Mouse (Mus musculus) midbrain, embryonic 11.5 days (tissue): ENCODE measurements around the gene Ikzf3. TPM values are rescaled to one million over a fixed set of nuclear protein-coding genes. Genes with fewer than 3 reads are reported as not detected.
A peak's percentile ranks its signal among the peaks of the same experiment; 100 is the strongest.

Experiments
- ATAC-seq: fragments of 200-750 bp; cut with Nextera tagmentation; 2 replicates; pipeline ENCODE4 v1.8.0; 2017; ENCODE audit warnings: moderate TSS enrichment, moderate library complexity; ENCODE audit not compliant: low FRiP score
- DNase-seq: peaks from one replicate; pipeline ENCODE4 v3.0.0; 2015; ENCODE audit warnings: low spot score; ENCODE audit errors: missing footprints
- H3K27ac ChIP-seq: fragments of 300-500 bp; sonication (generic); 2 replicates; pipeline ENCODE4 v1.5.1; 2014; ENCODE audit warnings: low read depth, low read length
- H3K27me3 ChIP-seq: fragments of 300-500 bp; sonication (generic); 2 replicates; pipeline ENCODE4 v1.6.1; 2014; ENCODE audit warnings: mild to moderate bottlenecking, low read length, moderate library complexity, mixed read lengths; ENCODE audit not compliant: control insufficient read depth, insufficient read depth
- H3K36me3 ChIP-seq: fragments of 300-500 bp; sonication (generic); 2 replicates; pipeline ENCODE4 v1.6.1; 2014; ENCODE audit warnings: mild to moderate bottlenecking, low read length, moderate library complexity, mixed read lengths; ENCODE audit not compliant: control insufficient read depth, insufficient read depth
- H3K4me1 ChIP-seq: fragments of 300-500 bp; sonication (generic); 2 replicates; pipeline ENCODE4 v1.6.1; 2014; ENCODE audit warnings: low read length; ENCODE audit not compliant: control insufficient read depth, insufficient read depth
- H3K4me2 ChIP-seq: fragments of 300-500 bp; sonication (generic); 2 replicates; pipeline ENCODE4 v1.6.1; 2014; ENCODE audit warnings: mild to moderate bottlenecking, moderate library complexity
- H3K4me3 ChIP-seq: fragments of 300-500 bp; sonication (generic); 2 replicates; pipeline ENCODE4 v1.5.1; 2014; ENCODE audit warnings: low read depth, low read length
- H3K9ac ChIP-seq: fragments of 300-500 bp; sonication (generic); 2 replicates; pipeline ENCODE4 v1.6.1; 2014; ENCODE audit warnings: low read length
- H3K9me3 ChIP-seq: fragments of 300-500 bp; sonication (generic); 2 replicates; pipeline ENCODE4 v1.6.1; 2016; ENCODE audit warnings: low read length; ENCODE audit not compliant: control insufficient read depth
- WGBS: fragments of 180-500 bp; shearing (Covaris S2); extraction: QIAGEN DNeasy Blood & Tissue Kit; methylation state at CpG from one replicate; pipeline ENCODE4 v1.1.7; 2014; 5-methylcytosine and 5-hydroxymethylcytosine counted together
- polyA plus RNA-seq: library from polyadenylated mRNA; unstranded; fragments of >200 nt; fragmentation: Nextera tagmentation; extraction: Ambion mirVana; gene quantifications from 2 replicates; pipeline ENCODE4 v1.2.1, GENCODE M21; 2014

The Ikzf3 gene
- polyA plus RNA-seq, 1 experiment from 2014 or later, result 0.18 TPM

DNA sequence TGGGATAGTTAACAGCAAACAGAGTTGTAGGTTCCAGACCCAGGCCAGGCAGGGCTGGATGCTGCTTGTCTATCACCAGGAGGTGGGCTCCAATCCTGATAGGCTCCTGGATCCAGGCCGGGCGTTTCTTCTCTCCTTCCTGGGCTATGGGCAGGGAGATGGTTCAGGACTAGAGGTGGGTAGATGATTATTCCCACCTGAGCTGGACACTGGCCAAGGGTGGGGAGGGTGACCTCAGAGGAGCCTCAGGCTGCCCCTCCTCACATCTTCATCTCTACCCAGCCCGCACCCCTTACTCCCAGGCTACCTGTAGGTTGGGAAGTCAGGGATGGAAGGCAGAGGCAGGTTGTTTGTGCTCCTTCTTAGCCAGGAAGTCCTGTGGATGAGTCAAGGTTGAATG is 96.4 kb downstream of the Ikzf3 start:
- no peaks in the 10 kb centered on the region for H3K36me3 ChIP-seq
- H3K27me3 ChIP-seq, result peaks cover 12% of the 10 kb centered on the region
- H3K9ac ChIP-seq, result no peak overlapping the region
- H3K9me3 ChIP-seq, result no peaks in the 10 kb centered on the region
- H3K27ac ChIP-seq, result no peak overlapping the region
- H3K4me1 ChIP-seq, result 0 out of 2 replicates have a peak, but pooled peaks cover 2% of the 10 kb centered on the region
- ATAC-seq (no peak), DNase-seq (no peak)
- H3K4me2 ChIP-seq, result no peak overlapping the region
- no peak overlapping the region for H3K4me3 ChIP-seq
- 79% methylated on average over 3 of the region's 3 CpGs for WGBS

DNA sequence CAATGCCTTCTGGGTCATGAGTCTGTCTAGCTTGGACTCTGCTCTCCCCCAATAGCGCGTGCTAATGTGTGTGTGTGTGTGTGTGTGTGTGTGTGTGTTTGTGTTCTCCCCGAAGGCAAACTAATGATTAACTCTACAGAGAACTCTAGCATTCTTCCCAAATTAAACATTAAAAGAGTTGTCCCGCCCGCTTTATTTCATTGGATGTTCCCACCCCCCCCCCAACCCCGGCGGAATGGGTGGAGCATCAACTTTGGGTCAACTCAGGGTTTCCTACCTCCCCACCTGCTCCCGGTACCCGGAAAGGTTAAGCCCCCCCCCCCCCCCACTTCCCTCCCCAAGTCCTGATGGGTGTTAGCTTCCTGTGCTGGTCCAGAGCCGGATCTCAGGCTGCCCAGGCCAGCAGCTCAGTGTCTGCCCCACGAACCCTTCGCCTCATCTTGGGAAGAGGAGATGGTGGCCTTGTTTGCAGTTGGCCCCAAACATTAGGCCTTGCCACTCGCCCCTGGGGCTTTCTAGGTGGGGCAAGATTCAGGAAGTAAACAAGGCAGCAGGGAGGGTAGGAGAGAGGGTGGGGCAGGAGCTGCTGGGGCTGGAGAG is 97.5 kb downstream of the Ikzf3 start:
- Histone ChIP-seq H3K27me3 (peaks cover 12% of the 10 kb centered on the region), H3K9me3 (no peaks in the 10 kb centered on the region), H3K4me2 (no peak overlapping the region), H3K36me3 (no peaks in the 10 kb centered on the region), H3K9ac (no peak overlapping the region), H3K4me1 (0 out of 2 replicates have a peak, but pooled peaks cover 2% of the 10 kb centered on the region), H3K27ac (no peak overlapping the region), H3K4me3 (no peak overlapping the region)
- 41% methylated on average over 13 of the region's 13 CpGs for WGBS
- DNase-seq (no peak), ATAC-seq (no peak)

DNA sequence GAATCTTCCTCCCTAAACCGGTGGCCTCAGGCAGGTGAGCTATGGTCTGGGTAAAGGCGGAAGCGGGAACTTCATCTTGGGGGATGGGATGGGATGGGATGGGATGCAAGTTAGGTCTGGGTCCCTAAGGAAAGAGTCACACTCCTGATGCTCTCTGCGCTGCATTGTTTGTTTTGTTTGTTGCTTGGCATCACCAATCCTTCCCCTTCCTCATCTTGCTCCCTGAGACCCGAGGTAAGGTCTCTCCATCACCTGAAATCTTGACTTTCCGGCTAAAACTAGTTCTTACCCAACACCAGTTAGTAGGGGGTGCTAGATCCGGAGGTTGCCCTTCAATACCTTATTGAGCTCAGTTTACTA is 98.4 kb downstream of the Ikzf3 start:
- no peaks in the 10 kb centered on the region for H3K36me3 ChIP-seq
- H3K4me1 ChIP-seq, result 0 out of 2 replicates have a peak, but pooled peaks cover 2% of the 10 kb centered on the region
- peaks cover 12% of the 10 kb centered on the region for H3K27me3 ChIP-seq
- DNase-seq, result peak; percentile 83
- no peak overlapping the region for H3K4me2 ChIP-seq
- H3K27ac ChIP-seq, result no peak overlapping the region
- H3K9ac ChIP-seq, result no peak overlapping the region
- no peak overlapping the region for H3K4me3 ChIP-seq
- H3K9me3 ChIP-seq, result no peaks in the 10 kb centered on the region
- no peak for ATAC-seq
- WGBS, result 11% methylated on average over 7 of the region's 7 CpGs

DNA sequence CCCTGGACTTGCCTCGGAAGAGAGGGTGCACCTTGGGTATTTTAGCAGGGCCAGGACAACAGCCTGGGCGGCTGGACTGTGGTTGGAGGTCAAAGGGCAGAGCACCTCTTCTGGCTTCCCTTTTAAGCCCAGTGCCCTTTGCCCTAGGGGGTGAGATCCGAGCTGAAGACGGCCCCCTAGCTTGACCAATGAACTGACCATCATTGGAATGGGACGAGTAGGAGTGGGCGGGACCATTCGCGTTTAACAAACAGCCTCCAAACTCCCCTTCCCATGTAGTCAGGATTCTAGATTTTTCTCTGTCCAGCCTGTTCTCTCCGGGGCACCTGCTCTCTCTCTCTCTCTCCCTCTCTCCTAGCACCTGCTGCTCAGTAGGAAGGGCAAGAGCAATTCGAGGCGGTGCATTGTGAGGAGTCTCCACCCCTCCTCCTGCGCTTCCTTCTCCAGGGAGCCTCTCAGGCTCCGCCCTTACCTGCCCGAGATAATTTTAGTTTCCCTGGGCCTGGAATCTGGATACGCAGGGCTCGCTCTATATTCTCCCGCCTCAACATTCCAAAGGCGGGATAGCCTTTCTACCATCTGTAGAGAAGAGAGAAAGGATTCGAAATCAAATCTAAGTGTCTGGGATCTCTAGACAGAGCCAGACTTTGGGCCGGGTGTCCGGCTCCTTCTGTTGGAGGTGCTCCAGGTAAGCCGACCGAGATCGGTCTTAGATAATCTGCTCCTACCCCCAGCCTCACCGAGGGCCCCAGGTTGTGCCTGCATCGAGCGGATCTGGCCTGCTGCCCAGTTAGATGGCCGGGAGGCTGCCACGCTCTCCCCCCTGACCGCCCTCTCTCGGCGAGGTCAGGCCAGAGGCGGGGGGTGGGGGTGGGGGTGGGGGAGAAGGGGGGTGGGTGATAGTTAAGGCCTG is 99.0 kb downstream of the Ikzf3 start:
- H3K36me3 ChIP-seq, result no peaks in the 10 kb centered on the region
- no peaks in the 10 kb centered on the region for H3K9me3 ChIP-seq
- H3K4me1 ChIP-seq, result 0 out of 2 replicates have a peak, but pooled peaks cover 2% of the 10 kb centered on the region
- H3K27ac ChIP-seq, result no peak overlapping the region
- no peak overlapping the region for H3K4me3 ChIP-seq
- H3K4me2 ChIP-seq, result no peak overlapping the region
- no peak overlapping the region for H3K9ac ChIP-seq
- ATAC-seq, result no peak
- DNase-seq, result no peak
- H3K27me3 ChIP-seq, result peaks cover 12% of the 10 kb centered on the region
- 2% methylated on average over 32 of the region's 33 CpGs for WGBS

DNA sequence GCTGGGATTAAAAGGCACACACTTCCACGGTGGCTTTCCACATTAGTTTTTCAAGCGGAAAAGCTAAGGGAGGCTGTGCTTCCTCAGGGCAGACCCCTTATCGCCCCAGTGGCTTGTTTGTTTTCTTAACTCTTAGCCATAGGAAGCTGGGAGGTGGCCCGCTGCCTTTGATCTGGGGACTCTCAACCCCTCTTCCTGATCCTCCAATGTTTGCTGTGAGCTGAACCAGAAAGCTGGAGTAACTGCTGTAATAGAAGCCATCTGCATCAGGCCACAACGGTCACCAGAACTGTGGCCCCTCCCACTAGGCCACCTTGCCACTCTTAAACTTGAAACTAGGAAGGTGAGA is 99.6 kb downstream of the Ikzf3 start, which contains the start of gene Grb7:
TSS of gene Grb7 (plus strand) at position 182 of the 349 bp plus-strand sequence.
- no peak within 1 kb of the TSS for H3K4me2 ChIP-seq
- H3K9me3 ChIP-seq, result no peaks in the 10 kb centered on the region
- H3K27me3 ChIP-seq, result peaks cover 12% of the 10 kb centered on the region
- no peak within 1 kb of the TSS for H3K9ac ChIP-seq
- no peak within 1 kb of the TSS for H3K27ac ChIP-seq
- no peaks in the 10 kb centered on the region for H3K36me3 ChIP-seq
- DNase-seq (no peak), ATAC-seq (no peak)
- no peak within 1 kb of the TSS for H3K4me3 ChIP-seq
- H3K4me1 ChIP-seq, result 0 out of 2 replicates have a peak, but pooled peaks cover 2% of the 10 kb centered on the region
- 5% methylated on average over 5 of the region's 5 CpGs for WGBS

DNA sequence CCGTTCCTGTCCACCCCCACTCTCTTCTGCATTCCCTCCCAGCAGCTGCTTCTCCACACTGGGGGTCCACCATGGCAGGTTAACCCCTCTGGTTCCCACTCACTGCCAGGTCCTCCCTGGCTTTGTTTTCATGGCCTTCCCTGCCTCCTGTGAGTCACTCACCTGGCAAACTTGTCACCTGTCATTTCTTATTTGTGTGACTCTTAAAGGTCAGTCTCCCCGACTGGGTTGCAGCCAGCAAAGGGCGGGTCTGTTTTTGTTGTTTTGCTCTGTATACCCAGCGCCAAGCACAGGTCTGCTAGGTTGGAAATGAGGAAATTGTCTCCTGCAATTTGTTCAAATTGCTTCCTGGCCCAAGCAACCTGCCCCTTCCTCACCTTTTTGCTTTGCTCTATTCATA is 100.2 kb downstream of the Ikzf3 start:
- H3K9ac ChIP-seq, result no peak overlapping the region
- WGBS, result 54% methylated on average over 4 of the region's 4 CpGs
- no peak overlapping the region for H3K27ac ChIP-seq
- DNase-seq (no peak), ATAC-seq (no peak)
- H3K4me2 ChIP-seq, result no peak overlapping the region
- H3K27me3 ChIP-seq, result peaks cover 12% of the 10 kb centered on the region
- H3K4me1 ChIP-seq, result 0 out of 2 replicates have a peak, but pooled peaks cover 2% of the 10 kb centered on the region
- H3K4me3 ChIP-seq, result no peak overlapping the region
- no peaks in the 10 kb centered on the region for H3K9me3 ChIP-seq
- H3K36me3 ChIP-seq, result no peaks in the 10 kb centered on the region

DNA sequence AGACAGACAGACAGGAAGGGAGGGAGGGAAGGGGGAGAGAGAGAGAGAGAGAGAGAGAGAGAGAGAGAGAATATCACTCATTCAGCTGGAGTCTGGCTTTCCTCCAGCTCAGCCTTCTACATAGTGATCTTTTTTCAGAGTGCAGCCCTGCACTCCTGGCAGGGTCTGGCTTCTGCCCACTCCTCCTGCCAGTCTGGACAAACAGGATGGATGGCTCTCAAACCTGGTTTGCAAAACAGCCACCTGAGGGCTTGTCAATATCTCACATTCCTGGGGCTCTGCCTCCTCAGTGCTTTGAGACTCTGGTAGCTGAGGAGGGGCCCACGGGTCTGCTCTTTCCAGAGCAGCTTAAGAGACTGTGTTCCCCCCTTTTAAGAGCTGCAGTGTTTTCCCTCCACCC is 100.6 kb downstream of the Ikzf3 start:
- Histone ChIP-seq H3K4me2 (no peak overlapping the region), H3K4me1 (0 out of 2 replicates have a peak, but pooled peaks cover 2% of the 10 kb centered on the region), H3K4me3 (no peak overlapping the region), H3K27ac (no peak overlapping the region), H3K36me3 (no peaks in the 10 kb centered on the region), H3K9me3 (no peaks in the 10 kb centered on the region), H3K9ac (no peak overlapping the region), H3K27me3 (peaks cover 12% of the 10 kb centered on the region)
- 60% methylated on average over 1 of the region's 1 CpGs for WGBS
- no peak for DNase-seq
- no peak for ATAC-seq

DNA sequence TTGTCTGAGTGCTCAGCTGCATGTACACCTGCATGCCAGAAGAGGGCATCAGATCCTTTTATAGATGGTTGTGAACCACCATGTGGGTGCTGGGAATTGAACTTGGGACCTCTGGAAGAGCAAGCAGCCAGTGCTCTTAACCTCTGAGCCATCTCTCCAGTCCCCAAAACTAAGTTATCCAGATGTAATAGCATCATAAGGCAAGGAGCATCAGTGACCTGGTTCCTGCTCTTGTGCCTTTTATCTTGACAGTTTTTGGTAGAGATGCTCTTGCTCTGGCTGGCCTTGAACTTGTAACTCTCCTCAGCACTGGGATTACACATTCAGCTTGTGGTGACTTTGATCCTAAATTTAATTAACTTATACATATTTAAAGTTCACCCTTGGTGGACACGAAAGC is 102.1 kb downstream of the Ikzf3 start:
- Histone ChIP-seq H3K4me1 (0 out of 2 replicates have a peak, but pooled peaks cover 2% of the 10 kb centered on the region), H3K4me2 (no peak overlapping the region), H3K27ac (no peak overlapping the region), H3K4me3 (no peak overlapping the region), H3K9ac (no peak overlapping the region), H3K36me3 (no peaks in the 10 kb centered on the region), H3K27me3 (peaks cover 12% of the 10 kb centered on the region), H3K9me3 (no peaks in the 10 kb centered on the region)
- DNase-seq, result no peak
- WGBS, result 93% methylated on average over 1 of the region's 1 CpGs
- no peak for ATAC-seq
